Mouse (Mus musculus) spleen, postnatal 4 days (tissue): Measurements from ENCODE around the gene Hira.

Experiments
- DNase-seq, 2 experiments: peaks; one replicate each; pipeline ENCODE4 v3.0.0; 2022; ENCODE audit warnings: low spot score in 2 of 2

Gene Hira

DNA sequence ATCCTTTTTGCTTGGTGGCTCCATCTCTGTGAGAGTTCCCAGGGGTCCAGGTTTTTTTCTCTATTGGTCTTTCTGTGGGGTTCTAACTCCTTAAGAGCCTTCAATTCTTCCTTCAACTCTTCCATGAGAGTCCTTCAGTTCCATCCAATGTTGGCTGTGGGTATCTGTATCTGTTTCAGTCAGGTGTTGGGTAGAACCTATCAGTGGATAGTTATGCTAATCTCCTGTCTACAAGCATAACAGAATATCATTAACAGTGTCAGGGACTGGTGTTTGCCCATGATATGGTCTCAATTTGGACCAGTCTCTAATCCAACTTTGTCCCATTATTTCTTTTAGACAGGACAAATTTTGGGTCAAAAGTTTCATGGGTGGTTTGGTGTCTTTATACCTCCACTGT, 137.8 kb downstream of the Hira start:
- no peak for DNase-seq
